Mouse (Mus musculus) heart, postnatal 0 days (tissue): ENCODE results near the gene Trim27.

Experiments used
- CTCF ChIP-seq: IDR thresholded peaks from 2 replicates; pipeline ENCODE4 v1.5.1; 2016; ENCODE audit warnings: antibody characterized with exemption, control low read depth, low read depth
- EP300 ChIP-seq: IDR thresholded peaks from 2 replicates; pipeline ENCODE4 v1.6.1; 2016; ENCODE audit warnings: antibody characterized with exemption, low read depth

- TF ChIP-seq CTCF: no peak
- TF ChIP-seq EP300: no peak
Measured at GRCm38 (mm10) chr13:21160041-21160511, 19.2 kb upstream of the Trim27 start.
